Mouse (Mus musculus) kidney, postnatal 0 days (tissue): ENCODE data around the gene Klhl10. TPM values are rescaled to one million over a fixed set of nuclear protein-coding genes. Genes with fewer than 3 reads are reported as not detected.

ENCODE experiments used
- ATAC-seq: fragments of 200-750 bp; cut with Nextera tagmentation; replicated peaks from 2 replicates; pipeline ENCODE4 v1.8.0; 2017; ENCODE audit warnings: low read depth, moderate number of reproducible peaks, moderate TSS enrichment, moderate library complexity; ENCODE audit not compliant: low FRiP score
- DNase-seq: peaks from one replicate; pipeline ENCODE4 v3.0.0-alpha.2; 2016; ENCODE audit warnings: low spot score
- H3K27ac ChIP-seq: fragments of 300-500 bp; sonication (generic); 2 replicates; pipeline ENCODE4 v1.5.1; 2014; ENCODE audit warnings: mild to moderate bottlenecking
- H3K27me3 ChIP-seq: fragments of 300-500 bp; sonication (generic); 2 replicates; pipeline ENCODE4 v1.6.1; 2014; ENCODE audit warnings: low read length, mixed read lengths; ENCODE audit not compliant: insufficient read depth
- H3K36me3 ChIP-seq: fragments of 300-500 bp; sonication (generic); 2 replicates; pipeline ENCODE4 v1.6.1; 2014; ENCODE audit warnings: low read length, mixed read lengths; ENCODE audit not compliant: insufficient read depth
- H3K4me1 ChIP-seq: fragments of 300-500 bp; sonication (generic); replicated peaks from 2 replicates; pipeline ENCODE4 v1.6.1; 2014; ENCODE audit warnings: antibody characterized with exemption, low read length, mixed read lengths; ENCODE audit not compliant: insufficient read depth
- H3K4me2 ChIP-seq: fragments of 300-500 bp; sonication (generic); 2 replicates; pipeline ENCODE4 v1.6.1; 2014; ENCODE audit warnings: mild to moderate bottlenecking, low read length, moderate library complexity, mixed read lengths
- H3K4me3 ChIP-seq: fragments of 300-500 bp; sonication (generic); replicated peaks from 2 replicates; pipeline ENCODE4 v1.5.1; 2014; ENCODE audit warnings: low read depth, low read length
- H3K9ac ChIP-seq: fragments of 300-500 bp; sonication (generic); 2 replicates; pipeline ENCODE4 v1.6.1; 2014; ENCODE audit warnings: low read depth, low read length
- H3K9me3 ChIP-seq: fragments of 300-500 bp; sonication (generic); replicated peaks from 2 replicates; pipeline ENCODE4 v1.6.1; 2016; ENCODE audit warnings: low read length, inconsistent platforms, mixed read lengths
- CTCF ChIP-seq: IDR thresholded peaks from 2 replicates; pipeline ENCODE4 v1.5.1; 2016; ENCODE audit warnings: antibody characterized with exemption, low read depth, mild to moderate bottlenecking, moderate library complexity
- WGBS: fragments of 180-500 bp; shearing (Covaris S2); extraction: QIAGEN DNeasy Blood & Tissue Kit; methylation state at CpG from one replicate; pipeline ENCODE4 v1.1.7; 2014; 5-methylcytosine and 5-hydroxymethylcytosine counted together
- polyA plus RNA-seq: library from polyadenylated mRNA; unstranded; fragments of >200 nt; fragmentation: Nextera tagmentation; extraction: Ambion mirVana; gene quantifications from 2 replicates; pipeline ENCODE4 v1.2.1, GENCODE M21; 2015

Gene Klhl10
- polyA plus RNA-seq, 1 experiment from 2014 or later: 0.32 TPM

GRCm38 (mm10) chr11:100396886-100397599 lies 44.7 kb upstream of the Klhl10 start:
- Histone ChIP-seq H3K4me1 (peaks cover 37% of the 10 kb centered on the region), H3K27me3 (no peaks in the 10 kb centered on the region), H3K36me3 (no peaks in the 10 kb centered on the region), H3K27ac (peak overlapping the region; percentile 97), H3K9me3 (no peaks in the 10 kb centered on the region), H3K4me3 (peak overlapping the region; percentile 83), H3K9ac (peak overlapping the region; percentile 90), H3K4me2 (peak overlapping the region; percentile 74)
- peak; percentile 64 for TF ChIP-seq CTCF
- 1% methylated on average over 42 of the region's 42 CpGs for WGBS
- DNase-seq: no peak
- ATAC-seq: peak; percentile 35

GRCm38 (mm10) chr11:100397600-100398389 lies 43.9 kb upstream of the Klhl10 start, which contains the start of gene Jup:
Gene Jup (minus strand): TSS chr11:100397763.
- Histone ChIP-seq H3K4me2 (peak within 1 kb of the TSS; percentile 74), H3K4me1 (peaks cover 32% of the 10 kb centered on the region), H3K27ac (peak within 1 kb of the TSS; percentile 97), H3K9ac (peak within 1 kb of the TSS; percentile 90), H3K4me3 (peak within 1 kb of the TSS; percentile 83), H3K27me3 (no peaks in the 10 kb centered on the region), H3K36me3 (no peaks in the 10 kb centered on the region), H3K9me3 (no peaks in the 10 kb centered on the region)
- WGBS: 1% methylated on average over 37 of the region's 37 CpGs
- peak; percentile 97 for ATAC-seq
- DNase-seq: peak; percentile 100
- TF ChIP-seq CTCF: no peak

- H3K9me3 ChIP-seq: no peaks in the 10 kb centered on the region
- WGBS: 93% methylated on average over 7 of the region's 7 CpGs
- H3K27ac ChIP-seq: no peak overlapping the region
- no peak overlapping the region for H3K4me3 ChIP-seq
- no peak overlapping the region for H3K4me2 ChIP-seq
- no peak for ATAC-seq
- no peak overlapping the region for H3K9ac ChIP-seq
- H3K27me3 ChIP-seq: no peaks in the 10 kb centered on the region
- peaks cover 28% of the 10 kb centered on the region for H3K4me1 ChIP-seq
- TF ChIP-seq CTCF: no peak
- no peaks in the 10 kb centered on the region for H3K36me3 ChIP-seq
- no peak for DNase-seq
Observed at GRCm38 (mm10) chr11:100398517-100398916, 43.2 kb upstream of the Klhl10 start.

- Histone ChIP-seq H3K4me2 (no peak overlapping the region), H3K27me3 (no peaks in the 10 kb centered on the region), H3K9me3 (no peaks in the 10 kb centered on the region), H3K9ac (no peak overlapping the region), H3K27ac (no peak overlapping the region), H3K36me3 (no peaks in the 10 kb centered on the region), H3K4me3 (no peak overlapping the region), H3K4me1 (peaks cover 20% of the 10 kb centered on the region)
- 62% methylated on average over 9 of the region's 9 CpGs for WGBS
- no peak for TF ChIP-seq CTCF
- no peak for DNase-seq
- no peak for ATAC-seq
Observed at GRCm38 (mm10) chr11:100399320-100399719, 42.4 kb upstream of the Klhl10 start.

- Histone ChIP-seq H3K27ac (no peak overlapping the region), H3K9me3 (no peaks in the 10 kb centered on the region), H3K9ac (no peak overlapping the region), H3K27me3 (no peaks in the 10 kb centered on the region), H3K4me1 (peaks cover 15% of the 10 kb centered on the region), H3K4me3 (no peak overlapping the region), H3K36me3 (no peaks in the 10 kb centered on the region), H3K4me2 (no peak overlapping the region)
- no peak for ATAC-seq
- 74% methylated on average over 12 of the region's 12 CpGs for WGBS
- no peak for TF ChIP-seq CTCF
- DNase-seq: no peak
Observed at GRCm38 (mm10) chr11:100399727-100400538, 41.8 kb upstream of the Klhl10 start.

- Histone ChIP-seq H3K9me3 (no peaks in the 10 kb centered on the region), H3K4me2 (no peak overlapping the region), H3K36me3 (no peaks in the 10 kb centered on the region), H3K4me1 (peaks cover 6% of the 10 kb centered on the region), H3K27me3 (no peaks in the 10 kb centered on the region), H3K4me3 (no peak overlapping the region), H3K27ac (no peak overlapping the region), H3K9ac (no peak overlapping the region)
- ATAC-seq (no peak), DNase-seq (no peak)
- TF ChIP-seq CTCF: no peak
- 75% methylated on average over 6 of the region's 6 CpGs for WGBS
Observed at GRCm38 (mm10) chr11:100400842-100401241, 40.9 kb upstream of the Klhl10 start.
